Mouse (Mus musculus) lung, adult 2 months (tissue): ENCODE measurements around the gene Macrod2. TPM values are rescaled to one million over a fixed set of nuclear protein-coding genes. Genes with fewer than 3 reads are reported as not detected.

Source experiments
- DNase-seq: peaks from one replicate; pipeline ENCODE4 v3.0.0; 2022
- H3K4me1 ChIP-seq: fragments of 200-500 bp; 2 replicates; pipeline ENCODE4 v1.6.1; 2011; ENCODE audit warnings: low read length; ENCODE audit not compliant: control insufficient read depth, insufficient read depth
- H3K4me3 ChIP-seq: fragments of 200-500 bp; replicated peaks from 2 replicates; pipeline ENCODE3; 2011; ENCODE audit warnings: low read depth, mild to moderate bottlenecking, control low read depth, low read length; ENCODE audit errors: extremely low read depth
- CTCF ChIP-seq: fragments of 200-500 bp; IDR thresholded peaks from 2 replicates; pipeline ENCODE4 v1.5.1; 2011; ENCODE audit warnings: mild to moderate bottlenecking, low read length, control low read depth; ENCODE audit not compliant: insufficient read depth
- POLR2A ChIP-seq: fragments of 200-500 bp; IDR thresholded peaks from 2 replicates; pipeline ENCODE4 v1.6.1; 2011; ENCODE audit warnings: low read depth, mild to moderate bottlenecking, control low read depth, low read length, borderline replicate concordance; ENCODE audit errors: extremely low read depth
- WGBS: fragments of 180-500 bp; shearing (Covaris S2); methylation state at CpG from one replicate; pipeline ENCODE4 v1.1.7; 2018; 5-methylcytosine and 5-hydroxymethylcytosine counted together
- polyA plus RNA-seq: library from polyadenylated mRNA; depleted of rRNA; stranded (reverse); fragments of >200 nt; gene quantifications from 2 replicates; pipeline ENCODE4 v1.2.3, GENCODE M21; 2012

Macrod2 gene
- polyA plus RNA-seq, 1 experiment, result 2.6 TPM

DNA sequence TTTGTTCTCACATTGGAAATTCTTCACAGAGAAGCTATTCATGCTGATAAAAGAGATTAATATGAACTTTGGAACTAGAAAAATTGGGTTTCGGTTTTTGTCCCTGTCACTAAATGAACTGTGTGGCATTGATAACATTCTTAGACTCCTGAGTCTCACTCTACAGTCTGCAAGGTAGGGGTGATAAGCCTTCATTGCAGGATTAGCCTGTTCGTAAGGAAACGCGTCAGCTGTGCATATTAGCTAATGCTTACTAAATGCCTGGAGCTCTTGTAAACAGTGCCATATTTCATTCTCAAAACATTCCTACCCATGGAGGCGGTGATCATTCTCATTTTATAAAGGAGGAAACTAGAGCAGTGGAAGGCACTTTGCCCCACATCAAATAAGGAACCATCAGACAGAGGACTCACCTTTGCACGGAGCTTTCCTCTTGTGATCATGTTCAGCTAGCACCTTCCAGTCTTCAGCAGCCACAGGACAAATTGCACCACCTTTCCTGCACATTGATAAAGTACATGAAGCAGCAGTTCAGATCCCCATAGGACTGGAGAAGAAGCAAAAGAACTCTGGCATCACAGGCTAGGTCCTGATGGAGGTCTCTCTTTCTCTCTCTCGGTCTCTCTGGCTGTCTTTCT, 891.1 kb downstream of the Macrod2 start:
- WGBS, result 52% methylated on average over 7 of the region's 7 CpGs
- peaks cover 6% of the 10 kb centered on the region for H3K4me1 ChIP-seq
- no peak for DNase-seq
- TF ChIP-seq CTCF (no peak), POLR2A (no peak)
- H3K4me3 ChIP-seq, result no peak overlapping the region

- Histone ChIP-seq H3K4me3 (no peak overlapping the region), H3K4me1 (peaks cover 6% of the 10 kb centered on the region)
- no peak for DNase-seq
- 15% methylated on average over 7 of the region's 7 CpGs for WGBS
- TF ChIP-seq CTCF (no peak), POLR2A (no peak)
Measured at GRCm38 (mm10) chr2:141288494-141288893, 893.4 kb downstream of the Macrod2 start.

DNA sequence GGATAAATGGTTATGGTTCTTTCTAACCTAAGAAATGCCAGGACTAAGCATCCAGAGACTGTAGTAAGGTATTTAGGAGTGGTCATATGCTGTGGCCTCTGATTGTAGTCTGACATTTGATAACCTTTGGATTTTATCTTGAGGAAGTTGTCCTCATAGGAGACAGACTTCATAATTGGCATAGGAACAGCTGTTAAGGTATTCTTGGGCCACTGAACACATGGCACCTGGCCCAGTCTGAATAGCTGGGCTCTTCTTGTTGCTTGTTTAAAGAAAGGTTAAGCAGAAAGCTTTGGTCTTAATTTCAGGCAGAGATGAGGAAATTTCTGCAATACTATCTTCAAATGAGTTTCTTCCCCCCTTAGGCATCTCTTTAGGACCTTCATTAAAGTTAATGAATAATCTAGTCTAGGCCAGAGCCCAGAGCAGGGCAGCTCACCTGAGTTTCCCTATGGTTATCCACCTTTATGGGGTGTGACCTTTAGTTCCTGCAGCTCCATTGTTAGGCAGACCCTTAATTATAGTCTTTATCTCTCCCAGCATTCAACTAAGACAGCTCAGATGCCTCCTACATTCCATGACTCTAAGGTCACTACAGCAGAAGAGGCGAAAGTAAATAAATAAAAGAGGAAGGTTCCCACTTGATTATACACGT, 894.1 kb downstream of the Macrod2 start:
- H3K4me1 ChIP-seq, result peaks cover 6% of the 10 kb centered on the region
- TF ChIP-seq CTCF (no peak), POLR2A (no peak)
- WGBS, result 42% methylated on average over 2 of the region's 2 CpGs
- DNase-seq, result peak; percentile 30
- no peak overlapping the region for H3K4me3 ChIP-seq

GRCm38 (mm10) chr2:141292847-141293246, 897.7 kb downstream of the Macrod2 start:
- DNase-seq, result no peak
- WGBS, result 56% methylated on average over 3 of the region's 3 CpGs
- H3K4me3 ChIP-seq, result no peak overlapping the region
- TF ChIP-seq CTCF (no peak), POLR2A (no peak)
- H3K4me1 ChIP-seq, result peaks cover 6% of the 10 kb centered on the region

DNA sequence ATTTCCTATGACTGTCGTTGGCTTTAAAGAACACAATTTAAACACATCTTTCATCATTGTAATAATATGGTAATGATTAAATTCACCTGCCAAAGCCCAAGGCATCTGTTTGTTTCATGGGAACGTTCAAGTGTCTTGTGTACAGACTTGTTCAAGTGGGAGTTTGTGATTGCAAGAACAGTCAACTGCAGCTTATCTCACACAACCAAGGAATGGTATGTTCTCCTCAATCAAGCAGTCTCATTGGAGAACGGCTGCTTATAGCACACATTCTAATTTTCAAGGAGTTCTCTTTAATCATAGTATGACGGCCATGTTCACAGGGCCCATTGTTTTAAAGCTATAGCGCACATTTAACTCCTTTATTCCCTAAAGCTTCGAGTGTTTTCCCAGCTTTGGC, 904.1 kb downstream of the Macrod2 start:
- Histone ChIP-seq H3K4me1 (no peaks in the 10 kb centered on the region), H3K4me3 (no peak overlapping the region)
- no peak for DNase-seq
- WGBS, result 59% methylated on average over 6 of the region's 6 CpGs
- no peak for TF ChIP-seq CTCF
- no peak for TF ChIP-seq POLR2A

- DNase-seq, result no peak
- TF ChIP-seq POLR2A (no peak), CTCF (no peak)
- Histone ChIP-seq H3K4me3 (no peak overlapping the region), H3K4me1 (no peaks in the 10 kb centered on the region)
- WGBS, result 84% methylated on average over 2 of the region's 2 CpGs
Measured at GRCm38 (mm10) chr2:141301030-141301429, 905.9 kb downstream of the Macrod2 start.

- DNase-seq, result no peak
- TF ChIP-seq CTCF (no peak), POLR2A (no peak)
- 76% methylated on average over 3 of the region's 3 CpGs for WGBS
- Histone ChIP-seq H3K4me3 (no peak overlapping the region), H3K4me1 (no peaks in the 10 kb centered on the region)
Measured at GRCm38 (mm10) chr2:141308406-141308805, 913.3 kb downstream of the Macrod2 start.

DNA sequence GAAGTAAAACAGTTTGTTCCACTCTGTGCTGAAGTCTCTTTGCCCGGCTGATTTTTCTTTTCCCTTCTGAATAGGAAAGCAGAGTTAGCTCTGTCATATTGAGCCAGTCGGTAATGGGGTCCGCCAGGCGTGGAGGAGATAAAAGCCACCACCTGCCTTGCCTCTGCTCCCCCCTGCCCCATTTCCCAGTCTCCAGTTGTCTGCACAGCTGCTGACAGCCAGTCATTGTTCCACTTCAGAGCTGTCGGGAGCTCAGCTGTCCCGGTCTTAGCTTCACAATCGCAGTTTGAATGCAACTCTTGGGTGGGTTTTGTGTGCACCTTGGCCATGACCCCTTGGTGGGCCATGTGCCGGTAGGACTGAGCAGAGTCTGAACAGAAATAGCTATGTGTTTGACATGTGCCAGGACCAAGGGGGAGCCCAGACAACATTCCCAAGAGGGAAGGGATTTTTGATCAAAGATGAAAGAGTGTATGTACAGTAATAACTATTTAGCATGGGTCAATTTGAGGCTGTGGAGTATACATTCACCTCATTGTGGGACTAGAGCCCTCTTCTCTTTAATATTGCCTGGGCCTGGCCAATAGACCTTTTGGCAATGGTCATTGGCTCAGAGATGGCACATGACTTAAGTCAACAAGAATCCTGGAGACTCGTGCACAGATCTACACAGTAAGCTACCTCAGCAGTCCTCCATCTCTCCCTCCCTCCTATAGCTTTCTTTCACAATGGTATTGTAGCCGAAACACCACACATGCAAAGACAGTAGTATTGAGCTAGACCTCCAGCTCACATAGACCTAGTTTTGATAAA, 917.2 kb downstream of the Macrod2 start:
- no peaks in the 10 kb centered on the region for H3K4me1 ChIP-seq
- H3K4me3 ChIP-seq, result no peak overlapping the region
- TF ChIP-seq CTCF (no peak), POLR2A (no peak)
- DNase-seq, result no peak
- 75% methylated on average over 10 of the region's 10 CpGs for WGBS

DNA sequence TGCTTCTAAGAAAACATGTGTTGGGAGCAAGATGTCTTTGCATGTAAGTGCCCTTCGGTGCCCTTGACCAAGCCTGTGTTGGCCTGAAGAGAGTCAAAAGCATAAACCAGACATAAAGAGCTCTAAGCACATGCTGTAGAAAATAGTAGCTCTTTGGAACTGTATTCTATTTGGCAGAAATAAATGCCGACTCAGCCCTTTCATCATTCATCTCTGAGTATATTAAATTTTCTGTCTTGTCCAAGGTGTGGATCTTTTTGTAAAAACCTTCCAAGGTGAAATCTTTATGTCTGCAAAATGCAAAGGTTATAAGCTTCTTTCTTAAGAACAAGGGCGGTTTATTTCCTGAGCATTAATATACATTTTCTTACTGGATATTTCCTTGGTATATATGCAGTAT, 920.2 kb downstream of the Macrod2 start:
- DNase-seq, result no peak
- Histone ChIP-seq H3K4me1 (no peaks in the 10 kb centered on the region), H3K4me3 (no peak overlapping the region)
- TF ChIP-seq POLR2A, result no peak
- no peak for TF ChIP-seq CTCF
- whole genome bisulfite sequencing, result 95% methylated on average over 3 of the region's 3 CpGs
